Mouse (Mus musculus) frontal cortex, postnatal 14 days (tissue): ENCODE data around the gene Grk3.

ENCODE experiments used
- DNase-seq, 2 experiments: peaks; one replicate each; pipeline ENCODE4 v3.0.0; 2022; ENCODE audit warnings: low spot score in 2 of 2

The Grk3 gene

DNA sequence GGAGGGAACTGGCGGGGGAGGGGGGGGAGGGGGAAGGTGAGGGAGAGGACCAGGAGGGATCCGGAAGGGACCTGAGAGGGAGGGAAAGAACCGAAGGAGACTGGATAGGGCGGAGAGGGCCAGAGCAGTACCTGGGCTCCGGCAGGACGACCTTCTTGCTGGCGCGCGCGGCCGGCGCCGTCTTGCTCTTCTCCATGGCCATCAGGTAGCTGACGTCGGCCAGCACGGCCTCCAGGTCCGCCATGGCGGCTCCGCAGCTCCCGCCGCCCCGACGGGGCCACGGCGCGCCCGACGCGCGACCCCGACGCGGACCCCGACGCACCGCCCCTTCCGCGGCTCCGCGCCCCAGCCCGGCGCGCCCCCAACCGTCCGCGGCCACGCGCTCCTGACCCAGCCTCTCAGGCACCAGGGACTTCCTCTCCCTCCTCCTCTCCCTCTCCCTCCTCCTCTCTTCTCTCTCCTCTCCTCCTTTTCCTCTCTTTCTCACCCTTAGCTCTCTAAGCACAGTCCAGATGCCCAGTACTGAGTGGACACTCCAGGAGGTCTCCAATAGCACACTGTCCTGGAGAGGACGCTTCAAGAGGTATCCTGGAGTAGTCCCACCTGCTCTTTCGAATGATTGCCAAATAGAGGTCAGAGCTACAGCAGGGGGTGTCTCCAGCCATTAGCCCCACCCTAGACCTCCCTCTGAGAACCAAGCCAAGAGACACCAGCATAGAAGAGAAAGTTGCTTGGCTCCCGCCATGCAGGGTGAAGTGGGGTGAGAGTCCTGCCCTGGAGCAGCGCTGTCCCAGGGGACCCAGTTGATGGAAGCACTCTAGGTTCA is at the start of gene Grk3:
Gene Grk3 (minus strand): TSS at position 556 of the 826 bp plus-strand sequence.
- DNase-seq: peak in 1 of 2 experiments; percentile 62

DNA sequence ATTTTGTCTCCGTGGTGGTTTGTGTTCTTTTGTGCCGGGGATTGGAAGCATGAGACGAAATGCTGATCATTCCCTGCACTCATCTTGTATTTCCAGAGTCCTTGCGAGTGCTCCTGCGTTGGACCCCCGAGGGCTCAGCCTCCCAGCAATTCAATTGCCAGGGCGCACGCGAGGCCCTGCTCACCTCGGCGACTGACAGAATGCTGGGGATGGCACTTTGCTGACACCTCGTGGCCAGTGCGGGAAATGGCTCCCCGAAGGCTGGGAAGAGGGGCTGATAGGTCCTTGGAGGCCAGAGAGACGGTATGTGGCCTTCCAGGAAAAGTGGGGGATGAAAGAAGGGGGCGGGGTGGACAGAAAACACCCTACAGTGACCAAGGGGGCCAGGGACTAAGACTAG is 38.7 kb upstream of the Grk3 start:
- peak; percentile 66 to 84 for DNase-seq

DNA sequence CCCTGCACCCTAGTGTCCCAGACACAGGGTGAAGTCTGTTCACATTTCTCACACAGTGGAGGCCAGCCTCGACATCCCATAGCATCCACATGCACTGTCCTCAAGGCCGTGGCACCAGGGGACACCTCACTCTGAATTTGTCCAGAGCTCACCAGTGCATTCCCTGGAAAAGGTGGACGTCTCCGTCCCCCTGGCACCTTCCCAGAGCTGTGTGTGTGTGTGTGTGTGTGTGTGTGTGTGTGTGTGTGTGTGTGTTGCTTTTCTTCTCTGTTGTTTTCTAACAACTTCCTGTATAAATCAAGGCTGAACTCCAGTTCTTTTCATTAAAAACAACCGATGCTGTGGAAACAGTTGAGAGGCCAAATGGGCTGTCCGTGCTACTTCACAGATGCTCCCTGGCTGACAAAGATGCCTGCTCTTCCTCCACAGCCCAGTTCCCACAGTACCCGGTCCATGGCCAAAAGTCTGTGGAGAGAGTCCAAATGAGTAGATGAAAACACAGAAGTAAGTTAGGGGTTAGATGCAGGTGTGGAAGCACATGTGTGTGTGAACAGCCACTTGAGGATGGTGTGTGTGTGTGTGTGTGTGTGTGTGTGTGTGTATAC is 35.1 kb upstream of the Grk3 start:
- no peak for DNase-seq

DNA sequence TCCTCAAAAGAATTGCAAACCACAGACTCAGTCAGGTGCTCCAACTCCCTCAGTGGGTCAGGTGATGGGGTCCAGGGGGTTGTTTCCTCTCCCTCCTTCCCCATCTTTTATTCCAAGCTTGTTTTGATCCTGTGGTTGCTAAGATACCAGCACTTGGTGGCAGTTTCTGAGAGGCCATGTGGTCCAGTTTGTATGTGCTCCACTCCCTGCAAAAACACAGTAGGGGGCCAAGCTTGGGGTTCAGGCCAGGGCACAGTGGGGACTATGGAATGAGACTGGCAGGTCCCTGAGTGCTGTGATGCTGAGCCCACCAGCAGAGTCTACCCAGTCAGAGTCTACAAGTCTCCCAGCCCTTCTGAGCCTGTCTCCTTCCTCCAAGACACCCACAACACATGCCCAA is 34.3 kb upstream of the Grk3 start:
- DNase-seq: no peak

DNA sequence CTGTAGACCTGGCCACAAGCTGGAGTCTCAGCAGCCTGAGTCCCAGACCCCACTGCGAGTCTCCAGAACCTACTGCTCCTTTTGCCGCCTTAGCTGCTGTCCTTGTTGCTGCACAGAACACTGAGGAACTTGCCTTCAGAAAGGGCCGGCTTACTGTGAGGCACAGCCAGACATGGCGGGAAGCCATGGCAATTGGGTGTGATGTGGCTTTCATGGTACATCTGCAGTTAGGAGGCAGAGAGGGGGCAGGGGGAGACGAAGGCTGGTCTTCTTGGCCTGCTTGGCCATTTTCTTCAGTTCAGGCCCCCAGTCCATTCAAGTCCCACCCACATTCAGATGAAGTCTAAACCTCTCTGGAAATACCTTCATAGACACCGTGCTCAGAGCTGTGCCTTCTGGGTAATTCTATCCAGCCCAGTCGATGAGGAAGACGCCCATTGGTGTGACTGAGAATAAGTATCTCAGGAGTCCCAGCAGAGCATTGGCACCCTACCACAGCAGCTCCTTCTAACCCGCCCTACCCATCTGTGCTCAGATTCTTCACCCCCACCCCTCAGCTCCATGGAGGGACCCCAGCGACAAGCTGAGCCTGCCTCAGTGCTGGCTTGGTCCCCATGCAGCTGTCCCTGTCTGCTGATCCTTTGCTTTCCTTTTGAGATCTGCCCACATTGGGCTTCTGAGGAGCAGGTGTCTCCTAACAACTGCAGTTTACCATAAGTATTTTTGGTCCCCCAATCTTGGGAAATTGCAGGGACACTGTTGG is 30.1 kb upstream of the Grk3 start:
- DNase-seq: peak; percentile 29 to 61

DNA sequence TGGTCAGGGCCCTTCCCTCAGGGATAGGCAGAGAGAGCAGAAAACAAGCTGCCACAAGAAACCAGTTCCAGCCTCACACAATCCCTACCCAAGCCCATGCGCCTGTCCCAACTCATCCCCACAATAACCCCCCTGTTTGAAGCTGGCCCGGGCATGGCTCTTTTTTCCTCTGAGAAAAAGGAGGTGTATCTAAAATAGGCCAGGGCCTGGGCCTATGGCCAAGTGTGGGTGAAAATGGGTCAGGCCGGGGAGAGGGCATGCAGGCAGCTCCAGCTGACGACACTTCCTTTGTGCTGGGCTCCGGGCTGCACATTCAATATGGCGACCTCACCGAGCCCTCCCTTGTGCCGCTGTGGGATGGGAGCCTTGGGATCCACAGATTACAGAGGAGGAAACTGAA is 27.9 kb upstream of the Grk3 start:
- peak; percentile 44 to 62 for DNase-seq

DNA sequence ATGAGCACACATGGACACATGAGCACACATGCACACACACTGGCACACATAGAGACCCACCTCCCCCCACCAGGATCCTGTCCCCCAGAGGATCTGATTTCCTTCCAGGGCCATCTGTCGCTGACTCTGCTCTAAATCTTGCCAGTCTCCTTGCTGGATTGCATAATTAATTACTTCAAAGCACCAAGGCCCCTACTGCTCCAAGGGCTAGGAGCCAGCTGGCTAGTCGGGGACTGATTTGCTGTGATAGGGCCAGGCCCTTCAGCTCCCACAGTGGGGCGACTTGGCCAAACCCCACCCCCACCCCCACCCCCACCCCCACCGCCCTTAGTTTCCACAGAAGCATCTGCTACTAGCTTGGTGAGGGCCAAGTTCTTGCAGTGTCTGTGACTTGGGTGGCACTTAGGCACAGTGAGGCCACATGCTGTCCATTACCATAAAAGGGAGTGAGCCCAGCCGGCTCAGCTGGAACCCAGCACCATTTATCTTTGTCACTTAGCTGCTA is 26.0 kb upstream of the Grk3 start:
- peak; percentile 49 to 77 for DNase-seq

DNA sequence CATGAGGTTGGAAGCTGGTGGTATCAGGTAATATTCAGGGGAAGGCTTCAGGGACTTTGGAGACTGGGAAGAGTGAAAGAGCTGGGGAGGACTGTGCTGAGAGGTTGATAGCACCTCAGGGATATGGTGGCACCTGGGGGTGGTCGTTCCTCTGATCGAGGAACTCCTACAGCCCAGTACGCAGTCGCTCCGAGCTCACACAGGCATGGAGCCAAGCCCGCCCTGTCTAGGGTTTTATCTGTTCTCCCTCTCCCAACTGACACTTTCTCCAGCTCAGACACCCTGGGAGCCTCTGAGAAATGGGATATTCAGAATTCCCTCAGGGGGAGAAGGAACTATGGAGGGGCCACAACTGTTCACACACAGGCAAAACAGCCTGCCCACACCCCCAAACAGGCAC is 25.2 kb upstream of the Grk3 start:
- no peak for DNase-seq

DNA sequence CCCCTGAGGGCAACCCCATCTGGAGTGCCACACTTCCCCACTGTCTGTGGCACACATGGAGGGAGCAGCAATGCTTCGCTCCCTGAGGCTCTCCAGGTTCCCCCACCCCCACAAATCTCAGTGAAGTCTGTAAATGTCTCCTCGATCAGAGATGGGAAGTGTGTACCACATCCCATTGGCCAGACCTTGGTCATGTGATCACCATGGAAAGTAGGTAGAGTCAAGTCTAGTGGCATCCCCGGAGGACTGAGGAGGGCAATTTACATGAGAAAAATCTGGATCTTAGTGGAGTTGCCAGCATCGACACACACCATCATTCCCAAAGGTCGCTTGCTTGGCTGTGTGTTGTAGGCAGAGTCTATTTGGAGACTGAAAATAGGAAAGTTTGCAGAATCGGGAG is 23.0 kb upstream of the Grk3 start:
- no peak for DNase-seq

DNA sequence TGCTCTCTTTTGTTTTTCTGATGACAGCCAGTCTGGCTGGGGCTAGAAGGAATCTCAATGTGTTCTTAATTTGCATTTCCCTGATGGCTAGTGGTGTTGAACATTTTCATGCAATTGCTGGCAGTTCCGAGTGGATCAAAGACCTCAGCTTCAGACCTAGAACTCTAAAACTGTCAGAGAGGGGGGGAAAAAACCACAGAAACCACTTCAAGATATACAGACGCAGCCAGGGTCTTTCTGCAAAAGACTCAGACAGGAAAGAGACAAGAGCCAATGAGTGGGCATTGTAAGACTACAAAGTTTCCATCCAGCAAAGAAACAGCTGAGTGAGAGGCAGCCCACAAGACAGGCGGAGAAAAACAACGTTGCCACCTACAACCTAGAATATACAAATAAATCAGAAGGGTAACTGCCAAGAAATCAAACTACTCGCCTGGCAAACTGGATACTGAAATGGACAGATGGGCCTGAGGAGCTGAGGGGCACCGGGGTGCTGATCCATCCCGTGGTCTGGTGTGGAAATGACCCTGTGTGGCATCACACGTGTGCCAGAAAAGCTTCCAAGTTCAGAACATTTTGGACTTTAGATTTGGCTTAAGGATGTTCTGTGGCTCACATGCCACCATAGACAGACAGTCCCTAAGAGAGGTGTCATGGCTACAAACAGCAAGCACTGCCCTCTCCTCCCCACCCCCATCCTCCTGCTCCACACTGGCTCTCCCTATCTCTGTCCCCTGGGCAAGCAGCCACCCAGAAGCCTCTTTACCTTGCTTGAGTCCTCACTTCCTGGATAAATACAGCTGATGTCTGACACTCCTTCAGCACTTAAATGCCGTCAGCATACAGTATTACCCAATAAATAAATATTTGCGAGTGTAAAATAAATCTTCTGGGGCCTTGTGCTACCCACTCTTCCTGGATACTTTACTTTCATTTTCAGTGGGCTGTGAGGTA is 19.8 kb upstream of the Grk3 start:
- DNase-seq: no peak

DNA sequence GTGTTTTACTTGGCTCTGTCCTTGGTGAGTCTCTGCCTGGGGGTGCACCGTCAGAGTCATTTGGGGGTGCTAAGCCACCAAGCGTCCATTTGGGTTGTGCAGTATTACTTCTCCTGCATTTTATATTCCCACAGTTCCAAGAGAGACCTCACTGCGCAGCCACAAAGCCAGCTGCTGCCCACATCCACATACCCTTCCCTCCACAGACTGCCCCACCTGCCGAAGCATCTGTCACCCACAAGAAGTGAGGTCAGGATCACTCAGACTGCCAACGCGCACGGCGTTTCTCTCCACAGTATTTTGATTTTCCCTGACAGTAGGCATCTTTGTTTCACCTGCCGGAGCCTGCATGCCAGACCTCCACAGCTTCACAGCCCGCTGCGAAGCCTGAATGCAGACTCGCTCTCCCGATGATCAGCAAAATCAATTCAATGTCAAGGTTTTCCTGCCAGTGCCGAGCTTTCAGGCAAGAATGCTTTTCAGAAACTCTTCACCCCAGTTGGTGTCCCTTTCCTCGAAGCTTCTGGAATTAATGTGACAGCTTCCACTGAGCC is 15.7 kb upstream of the Grk3 start:
- DNase-seq: no peak

DNA sequence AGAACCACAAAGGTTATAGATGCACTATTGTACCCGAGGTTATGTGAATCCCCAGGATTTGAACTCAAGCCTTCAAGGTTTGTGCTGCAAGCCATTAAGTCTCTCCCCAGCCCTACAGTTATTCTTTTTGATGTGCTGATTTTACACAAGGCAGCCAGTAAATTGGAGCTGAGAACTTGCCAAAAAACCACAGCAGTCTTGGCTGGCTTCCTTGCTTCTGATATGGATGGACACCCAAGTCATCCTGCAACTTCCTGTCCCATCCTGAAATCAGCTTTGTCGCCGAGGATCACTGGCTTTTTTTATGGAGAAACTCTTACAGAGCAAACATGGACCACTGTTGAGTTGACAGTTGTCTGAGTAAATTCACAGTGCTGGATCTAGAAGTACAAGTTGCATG is 14.5 kb upstream of the Grk3 start:
- no peak for DNase-seq

DNA sequence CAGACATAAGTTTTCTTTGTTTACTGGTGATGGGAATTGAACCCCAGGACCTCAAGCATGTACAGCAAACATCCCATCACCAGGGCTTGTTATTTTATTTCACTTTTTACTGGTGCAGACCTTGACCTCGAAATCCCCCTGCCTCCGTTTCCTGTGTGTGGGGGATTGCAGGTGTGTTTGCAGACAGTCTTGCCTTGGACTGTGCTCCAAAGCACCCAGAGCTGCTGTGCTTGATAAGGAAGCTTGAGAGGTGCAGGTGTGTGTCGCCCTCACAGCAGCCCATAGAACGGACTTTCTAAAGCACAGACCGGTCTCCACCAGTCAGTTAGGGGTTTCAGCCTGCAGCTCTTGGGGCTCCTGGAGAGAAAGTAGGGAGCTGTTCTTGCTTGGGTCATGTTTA is 11.1 kb upstream of the Grk3 start:
- no peak for DNase-seq

DNA sequence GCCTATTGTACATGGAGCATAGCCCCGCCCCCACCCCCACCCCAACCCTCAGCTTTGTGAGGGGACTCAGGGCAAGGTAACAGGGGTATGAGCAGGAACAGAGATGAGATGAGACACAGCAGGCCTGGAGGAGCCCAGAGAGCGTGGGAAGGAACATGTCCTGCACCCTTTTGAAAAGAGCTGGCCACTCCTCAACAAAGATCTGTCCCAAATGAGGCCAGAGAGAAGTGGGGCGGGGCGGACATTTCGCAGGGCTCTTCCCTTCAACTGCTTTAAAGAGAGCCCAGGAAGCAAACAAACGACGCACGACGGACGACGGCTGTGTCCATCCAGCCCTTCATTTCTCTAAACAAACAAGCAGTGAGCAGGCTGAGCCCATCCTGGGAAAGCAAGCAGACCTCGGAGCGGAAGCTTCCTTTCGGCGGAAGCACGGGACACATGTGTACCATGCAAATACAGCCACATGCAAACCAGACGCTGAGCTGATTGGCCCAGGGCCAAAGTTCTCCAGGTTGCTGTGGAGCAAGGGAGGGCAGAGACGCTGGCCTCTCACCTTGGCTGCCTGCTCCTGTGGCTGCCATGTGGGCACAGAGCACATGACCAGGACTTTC is 8.7 kb upstream of the Grk3 start:
- no peak for DNase-seq

DNA sequence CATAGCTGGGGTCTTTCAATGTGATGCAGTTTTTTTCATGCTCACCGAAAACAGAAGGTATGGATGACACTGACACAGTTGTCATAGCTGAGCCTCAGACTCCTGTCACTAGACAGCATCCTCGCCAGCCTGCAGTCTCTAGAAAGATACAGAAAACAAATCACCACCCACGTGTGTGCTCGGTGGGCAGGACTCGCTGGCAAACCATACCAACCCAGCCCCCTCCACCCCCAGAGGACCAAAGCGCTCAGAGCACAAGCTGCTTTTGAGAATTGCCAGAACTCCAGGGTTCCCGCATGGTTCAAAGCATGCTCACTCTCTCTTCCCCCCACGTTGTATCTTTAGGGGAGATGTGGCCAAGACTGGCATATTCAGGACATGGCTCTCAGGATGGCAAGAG is 2.6 kb upstream of the Grk3 start:
- DNase-seq: peak; percentile 38 to 42

DNA sequence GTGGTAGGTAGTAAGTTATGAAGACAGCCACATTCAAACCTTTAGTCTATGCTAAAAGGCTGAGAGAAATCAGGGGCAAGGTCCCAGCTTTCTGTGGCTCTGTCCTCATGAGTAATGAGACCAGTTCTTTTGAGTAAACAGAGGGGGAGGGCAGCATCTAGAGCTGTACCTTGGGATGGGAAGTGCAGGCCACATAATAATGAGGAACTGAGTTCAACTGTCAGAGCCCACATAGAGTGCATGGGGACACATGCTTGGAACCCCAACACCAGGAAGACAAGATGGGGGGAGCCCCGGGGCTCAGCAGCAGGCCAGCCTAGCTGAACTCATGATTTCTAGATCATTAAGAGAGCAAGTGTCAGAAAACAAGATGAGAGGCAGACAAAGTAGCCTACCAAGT is 1.4 kb upstream of the Grk3 start:
- DNase-seq: no peak

DNA sequence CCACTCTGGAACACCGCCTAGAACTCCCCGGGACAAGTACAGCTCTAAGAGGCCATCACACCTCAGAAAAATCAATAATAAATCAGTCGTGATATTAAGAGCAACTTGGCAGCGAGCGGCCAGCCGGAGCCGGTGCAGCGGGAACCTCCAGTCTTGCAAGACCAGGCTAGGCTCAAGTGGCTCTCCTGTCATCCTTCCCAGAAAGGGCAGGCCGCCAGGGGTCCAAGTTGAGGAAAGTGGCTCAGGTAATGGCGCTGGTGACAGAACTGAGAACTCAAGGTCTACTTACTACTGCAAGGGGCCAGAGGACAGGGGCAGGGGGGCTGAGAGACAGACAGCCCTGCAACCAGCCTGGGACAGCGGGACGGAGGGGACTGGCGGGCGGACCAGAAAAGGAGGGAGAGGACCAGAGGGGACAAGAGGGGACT is 769 bp downstream of the Grk3 start:
- peak in 1 of 2 experiments; percentile 35 for DNase-seq

DNA sequence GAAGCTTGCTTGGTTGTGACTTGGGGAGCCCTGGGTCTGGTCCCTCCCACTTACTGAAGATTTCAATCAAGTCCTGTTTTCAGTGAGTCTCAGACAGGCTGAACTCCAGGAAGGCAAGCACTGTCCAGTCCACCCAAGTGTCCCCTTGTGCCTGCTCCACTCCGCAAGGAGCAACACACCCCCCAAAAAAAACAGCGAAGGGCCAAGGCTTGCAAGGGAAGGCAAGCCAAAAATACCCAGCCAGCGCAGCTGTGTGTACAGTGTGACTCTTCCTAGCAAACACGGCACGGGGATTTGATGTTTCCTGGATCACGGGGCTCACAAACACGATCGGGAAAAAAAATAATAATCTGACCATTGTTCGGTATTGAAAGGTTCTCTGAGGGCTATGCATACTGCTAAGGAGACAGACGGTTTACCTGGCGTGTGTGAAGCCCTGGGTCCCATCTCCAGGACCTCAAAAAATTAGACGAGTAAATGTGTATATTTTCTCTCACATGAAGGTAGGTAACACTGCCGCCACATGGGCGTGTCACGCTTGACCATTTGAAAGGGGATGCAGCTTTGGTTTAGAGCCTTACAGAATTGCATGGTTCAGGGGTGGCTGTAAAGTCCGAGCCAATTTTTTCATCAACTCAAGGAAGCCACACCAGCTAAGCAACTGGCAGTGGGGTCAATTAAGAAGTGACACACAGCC is 1.3 kb downstream of the Grk3 start:
- DNase-seq: no peak

DNA sequence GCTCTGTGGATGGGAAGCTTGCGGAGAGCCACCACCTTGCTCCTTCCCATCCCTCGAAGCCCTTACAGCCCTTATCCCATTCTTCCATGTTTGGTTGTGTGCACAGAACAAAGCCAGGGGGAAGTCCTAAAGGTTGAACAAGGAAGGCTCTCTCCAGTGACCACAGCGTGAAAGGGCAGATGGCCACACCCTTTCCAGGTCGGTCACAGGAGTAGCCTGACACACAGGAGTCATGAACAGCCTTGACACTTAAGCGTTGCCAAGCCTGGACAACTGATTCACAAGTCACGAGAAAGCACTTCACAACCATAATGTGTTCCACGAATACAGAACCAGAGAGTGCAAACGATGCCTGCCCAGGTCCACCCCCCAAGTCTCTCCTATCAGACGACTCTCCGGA is 3.7 kb downstream of the Grk3 start:
- DNase-seq: no peak
